Comparison of ENCODE assay signal across 9 mouse cellular contexts in genomic region chr5:140506096-140506794, GRCm38 (mm10). TPM values are rescaled to one million over a fixed set of nuclear protein-coding genes. Genes with fewer than 3 reads are reported as not detected.
A peak's percentile ranks its signal among the peaks of the same experiment; 100 is the strongest.
DNase-seq lines count a peak whose midpoint lies in the region; ATAC-seq and TF ChIP-seq lines count a peak whose summit lies in the region.
"Had no signal": no experiment of that assay in that cellular context is flagged by ENCODE, and none has a peak within 500 bp of the region (broad histone marks: within the 10 kb centered on the region; RNA-seq: fewer than 3 reads in every experiment).

No protein-coding gene starts in this region.

- TF ChIP-seq EP300 in stomach, postnatal 0 days (optimal IDR thresholded peaks at IDR 0.05) = no peak

- ATAC-seq in stomach, postnatal 0 days (ENCODE audit: low FRiP score, low TSS enrichment) = no peak

- no peaks in the 10 kb centered on the region for H3K36me3 ChIP-seq in hindbrain, embryonic 10.5 days
- H3K36me3 ChIP-seq in stomach, postnatal 0 days (ENCODE audit: control insufficient read depth, insufficient read depth, low read length) = no peaks in the 10 kb centered on the region
- H3K36me3 ChIP-seq: G1E had no signal

- peaks cover 11% of the 10 kb centered on the region for H3K27me3 ChIP-seq in hindbrain, embryonic 10.5 days (ENCODE audit: insufficient read depth, poor library complexity, severe bottlenecking)
- no peaks in the 10 kb centered on the region for H3K27me3 ChIP-seq in stomach, postnatal 0 days (ENCODE audit: control insufficient read depth, insufficient read depth, low read length)

- H3K27ac ChIP-seq in hindbrain, embryonic 10.5 days = peak overlapping the region; percentile 91
- peak overlapping the region; percentile 79 for H3K27ac ChIP-seq in stomach, postnatal 0 days (replicated peaks)

- peak; percentile 39 for DNase-seq in cerebellum, adult 9-10 months
- no peak for DNase-seq in cerebellum, postnatal 4 days (ENCODE audit: low spot score in 2 of 2)
- peak; percentile 35 to 43 for DNase-seq in spleen, postnatal 10 days (ENCODE audit: low spot score in 2 of 2)
- no peak for DNase-seq in spleen, adult 18-20 months
- DNase-seq in hindbrain, embryonic 10.5 days (ENCODE audit: low spot score) = no peak
- DNase-seq in lung, postnatal 10 days = peak; percentile 27
- DNase-seq in stomach, postnatal 0 days (ENCODE audit: low spot score) = no peak
- no peak for DNase-seq in layer of hippocampus, postnatal 14 days (ENCODE audit: low spot score in 2 of 2)

- peak overlapping the region; percentile 71 for H3K9ac ChIP-seq in stomach, postnatal 0 days (ENCODE audit: low read length)

- H3K9me3 ChIP-seq in hindbrain, embryonic 10.5 days = no peaks in the 10 kb centered on the region
- no peaks in the 10 kb centered on the region for H3K9me3 ChIP-seq in stomach, postnatal 0 days (ENCODE audit: control insufficient read depth, low read length)

- peak; percentile 11; the same call in 1 of the 2 replicates for TF ChIP-seq CTCF in stomach, postnatal 0 days (IDR thresholded peaks at IDR 0.05; ENCODE audit: low read depth)

- peaks cover 83% of the 10 kb centered on the region for H3K4me1 ChIP-seq in hindbrain, embryonic 10.5 days (replicated peaks)
- peaks cover 8% of the 10 kb centered on the region; the same call in 1 of the 2 replicates for H3K4me1 ChIP-seq in stomach, postnatal 0 days (replicated peaks; ENCODE audit: control insufficient read depth, insufficient read depth)

- H3K4me3 ChIP-seq in hindbrain, embryonic 10.5 days = peak overlapping the region; percentile 67
- H3K4me3 ChIP-seq in stomach, postnatal 0 days (ENCODE audit: low read depth, low read length) = peak overlapping the region; percentile 60

- peak overlapping the region; percentile 76 for H3K4me2 ChIP-seq in stomach, postnatal 0 days (replicated peaks; ENCODE audit: low read depth)

- WGBS in hindbrain, embryonic 10.5 days = 46% methylated on average over 22 of the region's 22 CpGs
- WGBS in stomach, postnatal 0 days = 21% methylated on average over 22 of the region's 22 CpGs

RNA-seq across cellular contexts. Expression of gene Chst12, which starts 0.9 kb away (rescaled TPM):
- 15.7 and 18.8 TPM in 2 replicates for polyA plus RNA-seq in hindbrain, embryonic 10.5 days (2016; fragmentation: Nextera tagmentation; extraction: Ambion mirVana)
- 12.8 and 15.8 TPM in 2 replicates for polyA plus RNA-seq in stomach, postnatal 0 days (2015; fragmentation: Nextera tagmentation; extraction: Ambion mirVana)
- total RNA-seq in layer of hippocampus, postnatal 14 days (2021) = 10 to 100 TPM; 17.9 to 18.2 TPM

RNA-seq across cellular contexts. Expression of gene Grifin, which starts 58.6 kb away (rescaled TPM):
- not detected in 2 replicates for polyA plus RNA-seq in hindbrain, embryonic 10.5 days (2016; fragmentation: Nextera tagmentation; extraction: Ambion mirVana)
- polyA plus RNA-seq in stomach, postnatal 0 days (2015; fragmentation: Nextera tagmentation; extraction: Ambion mirVana) = 0.17 TPM in 2 replicates
- total RNA-seq in layer of hippocampus, postnatal 14 days (2021) = not detected
- total RNA-seq: G1E had no signal
- polyA plus RNA-seq: G1E had no signal

Comparison
In these comparisons a context has a peak if more than half of its experiments do, and no peak if none do; other contexts are left out.
1. DNase-seq: peak in cerebellum, adult 9-10 months (single experiment), spleen, postnatal 10 days (2 of 2) and lung, postnatal 10 days (single experiment); none in cerebellum, postnatal 4 days (0 of 2), spleen, adult 18-20 months (0 of 2), hindbrain, embryonic 10.5 days (single experiment), stomach, postnatal 0 days (single experiment) and layer of hippocampus, postnatal 14 days (0 of 2).